Mouse (Mus musculus) G1E (cell line): ENCODE measurements around the gene Cars2.

Source experiments
- CTCF ChIP-seq: IDR thresholded peaks from 2 replicates; pipeline ENCODE4 v1.5.1; 2012; ENCODE audit warnings: low read depth, low read length, inconsistent platforms, mixed read lengths
- GATA1 ChIP-seq: IDR thresholded peaks from 2 replicates; pipeline ENCODE4 v1.6.1; 2012; ENCODE audit warnings: borderline replicate concordance, low read length, inconsistent platforms, mixed read lengths
- POLR2AphosphoS5 ChIP-seq: IDR thresholded peaks from 2 replicates; pipeline ENCODE4 v1.6.1; 2012; ENCODE audit warnings: low read depth, low read length, inconsistent platforms; ENCODE audit not compliant: insufficient replicate concordance
- TAL1 ChIP-seq: conservative IDR thresholded peaks from 2 replicates; pipeline ENCODE4 v1.6.1; 2012; ENCODE audit warnings: low read depth, low read length, inconsistent platforms, mixed read lengths

- TF ChIP-seq CTCF (no peak), POLR2AphosphoS5 (no peak), GATA1 (no peak), TAL1 (no peak)
Measured at GRCm38 (mm10) chr8:11471309-11471708, 79.3 kb downstream of the Cars2 start.
